Mouse (Mus musculus) CH12.LX (cell line): ENCODE data around the gene Cpsf6. TPM values are rescaled to one million over a fixed set of nuclear protein-coding genes. Genes with fewer than 3 reads are reported as not detected.

Experiments used
- DNase-seq: peaks from one replicate; pipeline ENCODE4 v3.0.0-alpha.2; 2013; ENCODE audit errors: extremely low read depth
- H3K27ac ChIP-seq: 2 replicates; pipeline ENCODE4 v1.5.1; 2012; ENCODE audit warnings: low read depth, mild to moderate bottlenecking, control low read depth, moderate library complexity; ENCODE audit not compliant: insufficient read depth
- H3K27me3 ChIP-seq: replicated peaks from 2 replicates; pipeline ENCODE3; 2012; ENCODE audit warnings: inconsistent platforms
- H3K36me3 ChIP-seq, 2 experiments: replicated peaks in 1 of 2; 2 replicates each; pipeline versions ENCODE3 to v1.6.1; 2012; ENCODE audit warnings: inconsistent platforms in 1 of 2, low read length in 1 of 2, mild to moderate bottlenecking in 1 of 2, mixed read lengths in 1 of 2, moderate library complexity in 1 of 2; ENCODE audit not compliant: control insufficient read depth in 1 of 2, insufficient read depth in 1 of 2
- H3K4me1 ChIP-seq, 2 experiments: 2 replicates each; pipeline ENCODE4 v1.6.1; 2012; ENCODE audit warnings: inconsistent platforms in 1 of 2, moderate library complexity in 1 of 2; ENCODE audit not compliant: insufficient read depth in 2 of 2, control insufficient read depth in 1 of 2
- H3K4me2 ChIP-seq: 2 replicates; pipeline ENCODE4 v1.6.1; 2012; ENCODE audit warnings: low read depth, mild to moderate bottlenecking, control low read depth; ENCODE audit not compliant: poor library complexity, insufficient read depth, severe bottlenecking
- H3K4me3 ChIP-seq, 3 experiments: fragments of 150-350 bp in 1 of 3; sonication (generic) in 1 of 3; replicated peaks in 1 of 3; 2 replicates each; pipeline versions ENCODE3 to v1.5.1; 2011 to 2012; ENCODE audit warnings: low read depth in 2 of 3, low read length in 2 of 3, mild to moderate bottlenecking in 2 of 3, moderate library complexity in 2 of 3, control low read depth in 1 of 3, improper control_type of control experiment in 1 of 3, inconsistent platforms in 1 of 3, mixed read lengths in 1 of 3; ENCODE audit not compliant: poor library complexity in 1 of 3
- H3K79me2 ChIP-seq: replicated peaks from 2 replicates; pipeline ENCODE4 v1.6.1; 2012; ENCODE audit warnings: mild to moderate bottlenecking, moderate library complexity; ENCODE audit not compliant: control insufficient read depth, poor library complexity, insufficient read depth, severe bottlenecking; ENCODE audit errors: extremely low read depth
- H3K9ac ChIP-seq: 2 replicates; pipeline ENCODE4 v1.6.1; 2012; ENCODE audit warnings: low read depth, mild to moderate bottlenecking, control low read depth, moderate library complexity; ENCODE audit not compliant: insufficient read depth
- H3K9me3 ChIP-seq: replicated peaks from 2 replicates; pipeline ENCODE3; 2012; ENCODE audit warnings: low read length, inconsistent platforms, mixed read lengths
- E2F4 ChIP-seq: IDR thresholded peaks from 2 replicates; pipeline ENCODE4 v1.6.1; 2011; ENCODE audit warnings: low read depth, low read length, improper control_type of control experiment; ENCODE audit not compliant: insufficient replicate concordance
- ETS1 ChIP-seq: conservative IDR thresholded peaks from 2 replicates; pipeline ENCODE4 v1.6.1; 2012; ENCODE audit warnings: low read depth, mild to moderate bottlenecking, inconsistent platforms, low read length, improper control_type of control experiment, moderate library complexity
- KAT2A ChIP-seq: IDR thresholded peaks from 2 replicates; pipeline ENCODE4 v1.6.1; 2012; ENCODE audit warnings: low read length, improper control_type of control experiment, inconsistent platforms; ENCODE audit not compliant: insufficient replicate concordance
- MAZ ChIP-seq: IDR thresholded peaks from 2 replicates; pipeline ENCODE4 v1.6.1; 2012; ENCODE audit warnings: low read depth, mild to moderate bottlenecking, inconsistent platforms, low read length, improper control_type of control experiment, moderate library complexity
- MXI1 ChIP-seq: IDR thresholded peaks from 2 replicates; pipeline ENCODE4 v1.6.1; 2011; ENCODE audit warnings: mild to moderate bottlenecking, low read depth, low read length, improper control_type of control experiment
- MYC ChIP-seq: IDR thresholded peaks from 2 replicates; pipeline ENCODE4 v1.6.1; 2011; ENCODE audit warnings: low read depth, mild to moderate bottlenecking, improper control_type of control experiment, low read length
- NELFE ChIP-seq: IDR thresholded peaks from 2 replicates; pipeline ENCODE4 v1.6.1; 2011; ENCODE audit warnings: low read depth, low read length, improper control_type of control experiment
- PAX5 ChIP-seq: IDR thresholded peaks from 2 replicates; pipeline ENCODE4 v1.6.1; 2012; ENCODE audit warnings: low read length, inconsistent platforms, mixed read lengths
- POLR2AphosphoS2 ChIP-seq: IDR thresholded peaks from 2 replicates; pipeline ENCODE4 v1.6.1; 2011; ENCODE audit warnings: low read depth, low read length, improper control_type of control experiment
- RAD21 ChIP-seq: IDR thresholded peaks from 2 replicates; pipeline ENCODE4 v1.6.1; 2011; ENCODE audit warnings: low read depth, mild to moderate bottlenecking, low read length, improper control_type of control experiment, moderate library complexity
- RCOR1 ChIP-seq: conservative IDR thresholded peaks from 2 replicates; pipeline ENCODE4 v1.6.1; 2012; ENCODE audit warnings: low read depth, mild to moderate bottlenecking, inconsistent platforms, low read length, improper control_type of control experiment
- TCF12 ChIP-seq: IDR thresholded peaks from 2 replicates; pipeline ENCODE4 v1.6.1; 2014; ENCODE audit warnings: low read depth, mild to moderate bottlenecking, inconsistent platforms, low read length, improper control_type of control experiment
- USF1 ChIP-seq: IDR thresholded peaks from 2 replicates; pipeline ENCODE4 v1.6.1; 2014; ENCODE audit warnings: low read depth, mild to moderate bottlenecking, inconsistent platforms, low read length, improper control_type of control experiment
- ZC3H11A ChIP-seq: IDR thresholded peaks from 2 replicates; pipeline ENCODE4 v1.6.1; 2012; ENCODE audit warnings: low read depth, mild to moderate bottlenecking, inconsistent platforms, low read length, improper control_type of control experiment
- ZMIZ1 ChIP-seq: IDR thresholded peaks from 2 replicates; pipeline ENCODE4 v1.6.1; 2012; ENCODE audit warnings: low read depth, mild to moderate bottlenecking, inconsistent platforms, low read length, improper control_type of control experiment
- ZNF384 ChIP-seq: IDR thresholded peaks from 2 replicates; pipeline ENCODE4 v1.6.1; 2012; ENCODE audit warnings: low read depth, low read length, improper control_type of control experiment, inconsistent platforms
- dilution Hi-C: fragments of 300-500 bp; cut with MboI; formaldehyde crosslinking; loops from 2 replicates; pipeline ENCODE4 v1.14.3; 2020; ENCODE audit warnings: low sequenced_read_pairs; ENCODE audit not compliant: extremely low pct_unique_long_range_greater_than_20kb, extremely low pct_ligation_motif_present
- in situ Hi-C: fragments of 300-500 bp; cut with MboI; formaldehyde crosslinking; loops from 3 replicates; pipeline ENCODE4 v1.14.3; 2019; ENCODE audit warnings: low sequenced_read_pairs, low pct_ligation_motif_present, low pct_unique_long_range_greater_than_20kb, mixed read lengths
- polyA plus RNA-seq: library from polyadenylated mRNA; unstranded; fragments of >175 nt; gene quantifications from 2 replicates; pipeline ENCODE4 v1.2.1, GENCODE M21; 2012; ENCODE audit warnings: low read depth; ENCODE audit not compliant: insufficient read length
- total RNA-seq, 2 experiments: library from RNA; depleted of rRNA; stranded (reverse); fragments of 300-350 nt in 1 of 2; fragments of >200 nt in 1 of 2; gene quantifications; 2 replicates each; pipeline ENCODE4 v1.2.3; 2012 to 2014

Cpsf6 gene
- total and polyA plus RNA-seq, 3 experiments = 87.6 to 114 (median 99.5) TPM

GRCm38 (mm10) chr10:117382996-117383550 is 3.3 kb upstream of the Cpsf6 start:
- Histone ChIP-seq H3K9ac (no peak overlapping the region), H3K4me2 (no peak overlapping the region), H3K27me3 (no peaks in the 10 kb centered on the region), H3K4me1 (no peaks in the 10 kb centered on the region), H3K27ac (no peak overlapping the region), H3K79me2 (no peaks in the 10 kb centered on the region), H3K9me3 (no peaks in the 10 kb centered on the region), H3K36me3 (no peaks in the 10 kb centered on the region), H3K4me3 (no peak overlapping the region)
- DNase-seq = no peak
- in situ Hi-C loops = no loop called here
- dilution Hi-C loops = no loop called here
- no peak for TF ChIP-seq E2F4
- TF ChIP-seq ETS1 = no peak
- TF ChIP-seq MYC = no peak
- TF ChIP-seq KAT2A = no peak
- no peak for TF ChIP-seq ZNF384
- TF ChIP-seq USF1 = no peak
- no peak for TF ChIP-seq MAZ
- no peak for TF ChIP-seq NELFE
- no peak for TF ChIP-seq PAX5
- TF ChIP-seq TCF12 = no peak
- TF ChIP-seq MXI1 = no peak

- in situ Hi-C loops = no loop called here
These were observed 2.3 kb upstream of the Cpsf6 start for GRCm38 (mm10) chr10:117382146-117382545.

More at GRCm38 (mm10) chr10:117382146-117382545, 2.3 kb upstream of the Cpsf6 start:
- Histone ChIP-seq H3K36me3 (no peaks in the 10 kb centered on the region), H3K4me3 (no peak overlapping the region), H3K4me2 (no peak overlapping the region), H3K79me2 (no peaks in the 10 kb centered on the region), H3K27ac (no peak overlapping the region), H3K27me3 (no peaks in the 10 kb centered on the region), H3K9me3 (no peaks in the 10 kb centered on the region), H3K9ac (no peak overlapping the region), H3K4me1 (peaks cover 0 to 6% of the 10 kb centered on the region in 2 experiments; a peak in 2 of 4 replicates)
- TF ChIP-seq ZC3H11A (no peak), POLR2AphosphoS2 (no peak), RAD21 (no peak), ZMIZ1 (no peak), RCOR1 (no peak)
- dilution Hi-C loops = no loop called here
- DNase-seq = no peak
